Mouse (Mus musculus) layer of hippocampus, adult 9-11 months (tissue): ENCODE measurements around the gene Adamts16.

ENCODE experiments used
- DNase-seq: peaks from one replicate; pipeline ENCODE4 v3.0.0; 2022

The Adamts16 gene

GRCm38 (mm10) chr13:70746294-70747008 is 95.2 kb downstream of the Adamts16 start:
- DNase-seq, result no peak

DNA sequence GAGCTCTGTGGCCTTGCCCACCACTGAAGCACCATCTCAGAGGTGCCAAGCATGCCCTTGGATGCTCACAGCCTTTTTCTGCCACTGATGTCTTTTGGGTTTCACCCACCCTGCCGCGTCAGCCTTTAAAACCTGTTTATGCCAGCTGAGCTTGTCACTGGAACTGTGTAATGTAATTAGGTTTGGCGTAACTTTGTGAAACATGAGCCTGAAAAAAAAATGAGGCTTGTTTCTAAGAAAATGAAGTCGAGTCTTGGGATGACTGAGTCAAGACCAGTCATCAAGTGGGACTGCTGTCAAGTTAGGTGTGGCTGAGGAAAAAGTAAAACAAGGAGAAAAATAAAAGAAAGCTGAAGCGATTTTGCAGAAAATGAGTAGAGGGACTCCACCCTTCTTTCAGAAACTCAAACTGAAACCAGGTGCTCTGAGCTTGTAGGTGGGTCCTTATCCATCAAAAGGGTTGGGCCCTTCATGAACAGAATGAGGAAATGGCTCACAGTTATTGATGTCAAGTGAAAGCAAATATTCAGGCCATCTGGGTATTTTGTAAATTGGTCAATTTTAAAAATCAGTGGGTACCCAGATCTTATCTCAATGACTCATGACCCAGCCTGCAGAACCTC is 97.1 kb downstream of the Adamts16 start:
- DNase-seq, result no peak

GRCm38 (mm10) chr13:70742693-70743092 is 98.9 kb downstream of the Adamts16 start:
- no peak for DNase-seq

DNA sequence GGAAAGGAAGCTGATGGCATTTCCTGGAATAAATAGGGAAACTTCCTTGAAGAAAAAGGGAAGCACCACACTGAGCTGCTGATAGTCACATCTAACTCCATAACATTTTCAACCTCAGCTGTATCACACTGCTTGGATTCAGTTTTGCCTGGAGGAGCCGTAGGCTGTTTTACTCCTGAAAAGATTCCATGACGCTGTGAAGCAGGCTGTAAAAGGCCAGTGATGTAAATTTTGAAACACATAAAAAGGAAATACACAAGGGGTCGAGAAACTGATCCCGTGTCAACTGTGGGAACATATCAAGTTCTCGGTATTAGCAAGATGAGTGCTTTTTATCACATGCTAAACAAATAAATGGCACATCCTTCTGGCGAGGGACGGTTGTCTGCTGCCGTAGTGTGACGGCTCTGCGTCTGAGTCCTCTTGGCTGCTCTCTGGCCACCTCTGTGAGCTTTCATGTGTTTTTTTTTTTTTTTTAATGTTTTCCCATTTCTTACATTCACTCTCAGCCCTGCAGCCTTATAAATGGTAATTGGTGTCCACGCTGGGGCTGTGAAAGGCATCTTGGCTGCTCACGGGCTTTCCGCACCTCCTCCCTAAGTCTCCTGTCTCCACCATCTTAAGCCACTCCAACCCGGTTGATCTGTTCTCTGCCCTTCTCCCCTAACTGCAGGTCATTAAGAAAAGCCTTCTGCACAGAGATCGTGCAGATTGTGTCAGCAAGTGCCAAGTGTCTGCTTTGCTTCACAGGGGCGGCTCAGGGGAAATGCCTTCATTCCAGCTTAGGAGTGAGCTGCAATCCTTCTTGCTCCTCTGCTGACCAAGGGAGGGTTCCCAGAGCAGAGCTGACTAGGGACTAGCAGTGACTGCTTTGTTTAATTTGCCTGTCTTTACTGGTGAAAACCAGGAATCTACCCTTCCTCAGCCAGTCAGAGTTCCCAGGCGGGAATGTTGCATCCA is 101.0 kb downstream of the Adamts16 start:
- no peak for DNase-seq

- no peak for DNase-seq
Measured at GRCm38 (mm10) chr13:70738781-70739180, 102.8 kb downstream of the Adamts16 start.

- DNase-seq, result no peak
Measured at GRCm38 (mm10) chr13:70736409-70736808, 105.2 kb downstream of the Adamts16 start.

DNA sequence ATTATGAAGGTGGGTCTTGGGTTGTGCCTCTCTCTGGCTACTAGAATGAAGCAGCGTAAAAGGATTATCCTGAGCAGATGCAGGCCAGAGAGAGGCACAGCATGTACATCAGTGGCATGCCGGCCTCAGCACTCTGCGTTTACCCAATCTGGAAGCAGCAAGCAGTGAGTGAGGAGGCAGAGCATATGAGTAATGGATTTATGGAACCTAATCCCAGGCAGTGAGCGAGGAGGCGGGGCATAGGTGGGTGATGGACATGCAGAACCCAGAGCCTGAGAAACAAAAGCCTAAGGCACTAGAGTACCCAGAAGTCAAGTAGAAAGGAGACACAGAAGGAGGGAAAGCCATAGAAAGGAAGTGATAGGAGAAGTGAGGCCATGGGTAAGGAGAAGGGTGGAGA is 107.0 kb downstream of the Adamts16 start:
- no peak for DNase-seq

GRCm38 (mm10) chr13:70733911-70734310 is 107.7 kb downstream of the Adamts16 start:
- DNase-seq, result no peak

DNA sequence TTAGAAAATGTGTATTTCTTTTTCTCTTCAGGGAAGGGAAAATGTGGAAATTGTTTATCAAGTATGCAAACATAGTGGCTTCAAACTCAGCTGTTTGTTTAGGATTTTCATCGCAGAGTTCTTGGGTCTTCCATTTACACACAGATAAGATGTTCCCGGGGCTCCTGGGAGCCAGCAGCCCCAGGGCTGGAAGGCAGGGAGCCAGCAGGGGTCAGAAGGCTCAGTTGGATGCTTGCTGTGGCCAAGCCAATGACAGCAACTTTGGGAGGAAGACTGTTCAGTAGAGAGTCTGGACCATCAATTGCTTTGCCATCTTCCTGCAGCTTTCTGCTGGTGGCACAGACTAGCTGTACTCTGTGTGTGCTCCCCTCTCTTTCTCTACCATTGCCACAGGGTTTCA is 108.4 kb downstream of the Adamts16 start:
- no peak for DNase-seq

- no peak for DNase-seq
Measured at GRCm38 (mm10) chr13:70732781-70733180, 108.8 kb downstream of the Adamts16 start.

- DNase-seq, result no peak
Measured at GRCm38 (mm10) chr13:70731349-70731748, 110.3 kb downstream of the Adamts16 start.

GRCm38 (mm10) chr13:70729996-70730395 is 111.6 kb downstream of the Adamts16 start:
- no peak for DNase-seq

- no peak for DNase-seq
Measured at GRCm38 (mm10) chr13:70726249-70726648, 115.4 kb downstream of the Adamts16 start.

GRCm38 (mm10) chr13:70724635-70725034 is 117.0 kb downstream of the Adamts16 start:
- no peak for DNase-seq

- no peak for DNase-seq
Measured at GRCm38 (mm10) chr13:70724108-70724622, 117.4 kb downstream of the Adamts16 start.

- DNase-seq, result no peak
Measured at GRCm38 (mm10) chr13:70719994-70720393, 121.6 kb downstream of the Adamts16 start.

- DNase-seq, result no peak
Measured at GRCm38 (mm10) chr13:70718814-70719213, 122.8 kb downstream of the Adamts16 start.

DNA sequence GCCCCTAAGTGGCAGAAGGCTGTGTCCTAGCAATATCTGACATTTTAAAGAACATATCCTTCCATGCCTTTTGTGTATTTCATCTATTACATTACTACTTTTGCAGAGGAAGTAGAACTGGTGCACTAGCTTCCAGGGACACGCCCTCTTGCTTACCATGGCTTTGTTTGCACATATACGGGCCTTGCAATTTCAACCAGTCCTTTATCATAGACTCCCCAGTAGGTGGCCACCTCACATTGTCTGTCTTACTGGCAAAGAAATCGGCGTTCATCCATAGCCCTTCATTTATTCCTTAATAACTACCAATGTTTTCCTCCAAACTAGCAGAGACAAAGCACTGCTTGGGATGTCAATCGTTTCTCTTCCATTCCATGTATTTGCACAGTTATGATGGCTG is 125.6 kb downstream of the Adamts16 start:
- no peak for DNase-seq

DNA sequence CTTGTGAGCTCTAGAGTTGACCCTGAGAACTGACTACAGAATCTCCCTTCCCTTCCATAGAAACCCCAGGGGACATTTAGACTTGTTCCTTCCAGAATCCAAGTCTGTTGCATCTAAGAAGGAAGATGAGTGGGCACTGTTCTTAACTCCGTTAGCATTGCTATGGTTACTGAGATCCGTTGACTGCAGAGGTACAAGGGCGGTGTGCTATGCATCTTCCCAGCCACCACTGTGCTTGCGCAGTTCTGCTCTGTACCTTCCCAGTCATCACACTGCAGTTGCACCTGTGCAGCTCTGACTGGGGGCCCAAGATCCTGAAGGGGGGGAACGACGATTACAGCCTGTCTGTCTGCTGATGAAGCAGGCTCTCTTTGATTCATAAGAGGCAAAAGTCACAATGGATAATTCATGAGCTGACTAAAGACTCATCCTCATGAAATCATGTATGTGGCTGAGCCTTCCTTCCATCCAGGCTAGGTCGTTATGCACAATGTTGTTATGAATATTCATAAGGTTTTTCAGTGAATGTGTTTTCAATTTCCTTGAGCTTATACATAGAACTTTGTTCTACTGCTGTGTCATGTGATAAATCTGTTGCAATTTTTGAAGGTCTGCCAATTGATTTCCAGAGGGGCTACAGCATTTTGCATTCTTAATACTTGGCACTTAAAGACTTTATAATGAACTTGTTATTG is 127.4 kb downstream of the Adamts16 start:
- peak; percentile 38 for DNase-seq

- no peak for DNase-seq
Measured at GRCm38 (mm10) chr13:70713331-70713730, 128.3 kb downstream of the Adamts16 start.

- no peak for DNase-seq
Measured at GRCm38 (mm10) chr13:70707158-70707854, 134.3 kb downstream of the Adamts16 start.

DNA sequence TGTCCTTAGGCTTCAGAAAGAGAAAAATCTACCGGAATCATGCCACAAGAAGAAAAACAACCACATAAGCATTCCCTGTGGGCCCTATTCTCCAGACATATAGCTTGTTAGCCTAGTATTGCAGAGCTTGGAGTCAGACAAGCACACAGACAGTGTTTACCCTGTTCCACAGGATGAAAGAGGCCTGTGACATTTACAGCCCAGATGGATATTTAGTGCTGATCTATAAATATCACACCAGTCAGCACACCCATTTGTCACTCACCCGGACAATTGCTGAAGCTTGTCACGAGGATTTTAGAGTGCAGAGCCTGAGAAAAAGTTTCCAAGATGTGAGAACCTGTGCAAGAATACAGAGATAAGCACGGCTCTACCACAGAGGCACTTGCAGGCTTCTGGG is 138.7 kb downstream of the Adamts16 start:
- DNase-seq, result peak; percentile 31
